Mouse (Mus musculus) cerebellum, postnatal 4 days (tissue): ENCODE measurements at regions not wholly inside any gene's neighbourhood (a gene's known extent, or its start where the extent isn't known, plus 50 kb on each side); places are given as distances from the start of the nearest gene placed in this dataset.
"Not testable (repeated sequence)": the region's sequence is repeated elsewhere in the genome, so short reads cannot be mapped to it uniquely, and the experiment has no call there.

ENCODE experiments used
- DNase-seq, 2 experiments: peaks; one replicate each; pipeline ENCODE4 v3.0.0; 2022; ENCODE audit warnings: low spot score in 2 of 2, mixed read lengths in 1 of 2

GRCm38 (mm10) chr2:44513080-44513724, 414.3 kb downstream of the Gtdc1 start:
- DNase-seq, result no peak

GRCm38 (mm10) chr2:44512334-44512733, 415.1 kb downstream of the Gtdc1 start:
- peak in 1 of 2 experiments; percentile 58 for DNase-seq

- DNase-seq, result no peak
Measured at GRCm38 (mm10) chr2:44509101-44509500, 418.4 kb downstream of the Gtdc1 start.

DNA sequence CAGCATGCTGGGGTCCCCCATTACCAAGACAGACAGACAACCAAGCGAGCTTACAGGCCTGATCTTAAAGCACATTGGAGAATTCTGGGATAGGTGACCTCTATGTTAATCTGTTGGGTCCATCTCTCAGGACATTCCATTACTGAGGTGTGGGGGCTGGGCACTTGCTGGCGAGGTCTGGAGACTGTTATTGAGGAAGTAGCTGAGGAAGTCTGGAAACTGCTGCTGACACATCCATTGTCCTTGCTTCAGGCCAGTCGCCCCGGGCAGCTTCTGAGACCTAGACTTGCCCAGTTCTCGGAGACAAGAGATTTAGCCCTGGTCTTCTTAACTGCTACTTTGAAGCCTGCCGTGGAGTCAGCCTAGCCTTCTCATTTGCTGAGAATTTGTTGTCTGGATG, 423.2 kb downstream of the Gtdc1 start:
- DNase-seq, result no peak

DNA sequence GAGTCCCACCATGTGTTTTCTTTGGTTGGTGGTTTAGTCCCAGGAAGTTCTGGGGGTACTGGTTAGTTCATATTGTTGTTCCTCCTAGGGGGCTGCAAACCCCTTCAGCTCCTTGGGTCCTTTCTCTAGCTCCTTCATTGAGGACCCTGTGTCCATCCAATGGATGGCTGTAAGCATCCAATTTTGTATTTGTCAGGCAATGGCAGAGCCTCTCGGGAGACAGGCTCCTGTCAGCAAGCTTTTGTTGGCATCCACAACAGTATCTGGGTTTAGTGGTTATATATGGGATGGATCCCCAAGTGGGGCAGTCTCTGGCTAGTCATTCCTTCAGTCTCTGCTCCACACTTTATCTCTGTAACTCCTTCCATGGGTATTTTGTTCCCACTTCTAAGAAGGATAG, 436.7 kb downstream of the Gtdc1 start:
- not testable (repeated sequence) for DNase-seq

GRCm38 (mm10) chr2:44490230-44490629, 437.2 kb downstream of the Gtdc1 start:
- DNase-seq, result no peak

DNA sequence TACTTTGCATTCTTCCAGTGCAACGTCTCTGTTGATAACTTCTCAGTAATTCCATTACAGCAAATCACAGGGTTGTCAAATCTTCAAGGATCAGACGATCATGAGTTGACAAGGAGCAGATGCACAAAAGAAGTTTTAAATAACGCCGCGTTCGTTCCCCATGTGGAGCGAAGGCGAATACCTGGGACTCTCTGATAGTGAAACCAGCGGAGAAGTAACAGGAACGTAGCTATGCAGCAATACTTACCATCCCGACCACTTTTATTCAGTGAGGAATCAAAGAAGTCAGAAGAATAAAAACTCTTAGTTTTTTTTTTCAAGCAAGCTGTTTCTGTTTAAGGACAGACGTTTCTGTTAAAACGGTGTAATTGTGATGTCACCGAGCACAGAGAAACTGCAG, 441.6 kb downstream of the Gtdc1 start:
- DNase-seq, result no peak

DNA sequence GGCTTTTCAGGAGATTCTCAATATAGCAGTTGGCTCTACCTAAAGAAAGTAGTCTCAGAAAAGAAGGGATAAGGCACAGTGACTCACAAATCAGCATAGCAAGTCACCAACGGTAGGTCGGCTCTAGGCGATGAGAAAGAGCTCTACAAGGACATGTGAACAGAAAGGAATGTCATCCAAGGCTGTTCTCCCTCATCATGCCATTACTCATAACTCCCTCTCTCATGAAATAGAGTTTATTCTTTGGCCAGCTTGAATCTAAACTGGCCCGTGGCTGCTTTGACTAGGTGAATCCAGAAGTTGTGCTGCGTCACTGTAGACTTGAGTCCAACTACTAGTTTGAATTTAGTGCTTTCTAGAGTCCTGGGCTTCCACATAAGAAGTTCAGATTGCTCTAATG, 447.7 kb downstream of the Gtdc1 start:
- DNase-seq, result no peak

- DNase-seq, result no peak
Measured at GRCm38 (mm10) chr2:44475456-44475855, 452.0 kb downstream of the Gtdc1 start.

- DNase-seq, result peak in 1 of 2 experiments; percentile 29
Measured at GRCm38 (mm10) chr2:44474653-44475052, 452.8 kb downstream of the Gtdc1 start.

DNA sequence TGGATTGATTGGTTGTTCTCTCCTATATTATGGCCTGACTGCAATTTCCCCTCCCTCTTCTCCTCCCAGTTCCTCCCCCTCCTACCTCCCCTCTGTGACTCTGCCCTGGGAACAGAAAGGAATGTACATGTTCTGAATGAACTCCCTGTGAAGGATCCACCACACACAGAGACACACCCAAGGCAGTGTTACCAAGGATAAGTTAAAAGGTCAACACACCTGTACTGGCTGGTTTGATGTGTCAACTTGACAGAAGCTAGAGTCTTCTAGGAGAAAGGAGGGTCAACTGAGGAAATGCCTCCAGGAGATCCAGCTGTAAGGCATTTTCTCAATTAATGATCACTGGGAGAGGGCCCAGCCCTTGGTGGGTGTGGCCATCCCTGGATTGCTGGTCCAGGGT, 456.1 kb downstream of the Gtdc1 start:
- no peak for DNase-seq

- no peak for DNase-seq
Measured at GRCm38 (mm10) chr2:44470953-44471352, 456.5 kb downstream of the Gtdc1 start.

- no peak for DNase-seq
Measured at GRCm38 (mm10) chr2:44464631-44465030, 462.8 kb downstream of the Gtdc1 start.

GRCm38 (mm10) chr2:44462619-44463329, 464.7 kb downstream of the Gtdc1 start:
- no peak for DNase-seq

DNA sequence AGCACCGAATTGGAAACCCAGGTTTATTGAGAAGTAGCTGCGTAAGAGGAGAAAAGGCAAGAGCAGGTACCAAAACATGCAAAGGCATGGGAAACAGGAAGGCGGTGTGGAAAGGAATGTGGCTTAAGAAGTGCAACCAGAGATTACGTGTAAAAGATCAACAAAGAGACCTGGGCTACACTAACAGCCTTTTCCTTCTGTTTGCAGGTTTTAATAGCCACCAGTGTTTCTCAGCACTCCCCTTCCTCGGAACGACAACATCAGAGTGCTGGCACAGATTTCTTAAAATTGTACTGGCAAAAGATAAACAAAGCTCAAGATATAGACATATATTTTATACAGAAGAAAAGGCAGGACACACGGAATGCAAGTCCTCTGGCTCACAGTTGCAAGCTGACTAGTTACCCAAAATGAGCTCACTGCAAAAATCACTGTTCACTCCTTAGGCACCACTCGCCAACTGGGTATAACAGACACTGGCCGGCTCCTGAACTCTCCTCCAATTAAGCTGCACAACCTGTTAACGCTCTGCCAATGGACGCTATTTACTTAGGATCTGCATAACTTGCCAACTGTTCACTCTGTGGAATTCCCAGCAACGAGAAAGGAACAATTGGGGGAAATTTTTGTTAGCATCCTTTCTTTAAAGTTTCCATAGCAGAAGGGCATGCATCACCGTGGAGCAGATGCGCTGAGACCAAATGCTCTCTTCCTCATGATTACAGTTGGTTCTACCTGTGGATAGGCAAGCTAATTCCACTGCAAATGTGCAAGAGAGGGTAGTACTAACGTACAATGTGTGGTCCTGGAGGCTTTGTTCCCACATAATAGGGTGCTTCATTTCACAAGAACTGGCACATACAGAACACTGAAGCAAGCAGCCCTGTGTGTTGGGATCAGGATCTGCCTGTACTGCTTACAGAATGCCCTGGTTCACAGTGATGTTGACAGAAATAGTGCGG, 465.9 kb downstream of the Gtdc1 start:
- DNase-seq, result no peak

GRCm38 (mm10) chr2:44449471-44449870, 478.0 kb downstream of the Gtdc1 start:
- no peak for DNase-seq
